Mouse (Mus musculus): ENCODE measurements around the gene Ttll11.

GRCm38 (mm10) chr2:35907578-35907977 lies 72.1 kb downstream of the Ttll11 start:
- TF ChIP-seq CTCF (IDR thresholded peaks at IDR 0.05; ENCODE audit: extremely low read depth, insufficient read length, insufficient replicate concordance, low read depth, low read length) (no peak), POLR2A (IDR thresholded peaks at IDR 0.05; ENCODE audit: low read depth, low read length) (no peak)
